Mouse (Mus musculus) hindbrain, embryonic 15.5 days (tissue): Measurements from ENCODE around the gene Msl2. TPM values are rescaled to one million over a fixed set of nuclear protein-coding genes. Genes with fewer than 3 reads are reported as not detected.

Source experiments
- ATAC-seq: fragments of 200-750 bp; cut with Nextera tagmentation; 2 replicates; pipeline ENCODE4 v1.8.0; 2017; ENCODE audit warnings: low read depth, moderate number of reproducible peaks, moderate TSS enrichment; ENCODE audit not compliant: low FRiP score
- H3K27ac ChIP-seq: fragments of 300-500 bp; sonication (generic); replicated peaks from 2 replicates; pipeline ENCODE4 v1.5.1; 2015; ENCODE audit warnings: mild to moderate bottlenecking, inconsistent platforms
- H3K27me3 ChIP-seq: fragments of 300-500 bp; sonication (generic); 2 replicates; pipeline ENCODE4 v1.6.1; 2015; ENCODE audit warnings: control low read depth, inconsistent platforms
- H3K36me3 ChIP-seq: fragments of 300-500 bp; sonication (generic); 2 replicates; pipeline ENCODE4 v1.6.1; 2015; ENCODE audit warnings: control low read depth, inconsistent platforms
- H3K4me1 ChIP-seq: fragments of 300-500 bp; sonication (generic); replicated peaks from 2 replicates; pipeline ENCODE4 v1.6.1; 2015; ENCODE audit warnings: control low read depth, inconsistent platforms
- H3K4me2 ChIP-seq: fragments of 300-500 bp; sonication (generic); 2 replicates; pipeline ENCODE4 v1.6.1; 2015; ENCODE audit warnings: moderate library complexity, mild to moderate bottlenecking, inconsistent platforms
- H3K4me3 ChIP-seq: fragments of 300-500 bp; sonication (generic); 2 replicates; pipeline ENCODE4 v1.5.1; 2015; ENCODE audit warnings: mild to moderate bottlenecking, inconsistent platforms
- H3K9ac ChIP-seq: fragments of 300-500 bp; sonication (generic); 2 replicates; pipeline ENCODE4 v1.6.1; 2015; ENCODE audit warnings: inconsistent platforms
- H3K9me3 ChIP-seq: fragments of 300-500 bp; sonication (generic); 2 replicates; pipeline ENCODE4 v1.6.1; 2016; ENCODE audit warnings: control low read depth, inconsistent platforms
- WGBS: fragments of 180-500 bp; shearing (Covaris S2); methylation state at CpG from one replicate; pipeline ENCODE4 v1.1.7; 2015; 5-methylcytosine and 5-hydroxymethylcytosine counted together
- polyA plus RNA-seq: library from polyadenylated mRNA; unstranded; fragments of >200 nt; fragmentation: Nextera tagmentation; extraction: Ambion mirVana; gene quantifications from 2 replicates; pipeline ENCODE4 v1.2.1, GENCODE M21; 2015

Msl2 gene
- polyA plus RNA-seq, 1 experiment from 2014 or later, result 3.7 TPM

DNA sequence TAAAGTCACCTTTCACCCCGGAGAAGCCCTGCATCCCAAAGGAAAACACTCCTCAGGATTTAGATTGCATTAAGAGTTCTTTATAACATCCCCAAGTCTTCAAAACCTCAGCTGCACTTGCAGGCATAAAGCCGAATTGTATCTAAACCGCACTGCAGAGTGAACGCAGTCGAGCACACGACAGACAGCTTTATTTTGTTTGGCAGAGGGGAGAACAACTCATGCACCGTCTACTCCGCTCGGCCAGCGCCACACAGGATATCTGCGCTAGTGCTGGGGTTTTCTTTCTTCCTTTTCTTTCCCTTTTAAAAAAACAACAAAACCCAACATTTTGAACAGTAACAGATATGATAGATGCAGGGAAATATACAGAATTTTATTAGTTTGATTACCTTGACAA is 31.0 kb downstream of the Msl2 start:
- Histone ChIP-seq H3K4me3 (no peak overlapping the region), H3K9me3 (no peaks in the 10 kb centered on the region), H3K36me3 (peaks cover 22% of the 10 kb centered on the region), H3K4me2 (no peak overlapping the region), H3K27me3 (no peaks in the 10 kb centered on the region), H3K9ac (no peak overlapping the region), H3K4me1 (0 out of 2 replicates have a peak, but pooled peaks cover 1% of the 10 kb centered on the region), H3K27ac (no peak overlapping the region)
- 85% methylated on average over 11 of the region's 11 CpGs for WGBS
- no peak for ATAC-seq

DNA sequence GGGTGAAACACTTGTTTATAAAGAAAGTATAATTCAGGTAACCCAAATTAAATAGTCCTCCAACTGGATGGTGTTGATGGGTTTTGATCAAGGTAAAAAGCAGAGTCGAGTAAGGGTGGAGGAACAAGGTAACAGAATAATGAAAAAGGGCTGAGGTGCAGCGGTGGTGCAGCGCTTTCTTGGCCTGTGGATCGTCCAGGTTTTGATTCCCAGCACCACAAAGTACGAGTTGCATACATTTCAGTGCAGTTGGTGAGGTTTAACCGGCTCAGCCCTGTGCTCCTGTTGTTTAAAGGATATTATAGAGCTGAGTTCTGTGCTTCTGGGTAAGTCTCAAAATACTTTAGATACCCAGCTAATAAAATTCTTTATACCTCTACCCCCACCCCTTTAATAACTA is 31.8 kb downstream of the Msl2 start:
- Histone ChIP-seq H3K9me3 (no peaks in the 10 kb centered on the region), H3K36me3 (peaks cover 18% of the 10 kb centered on the region), H3K4me2 (no peak overlapping the region), H3K9ac (no peak overlapping the region), H3K4me3 (no peak overlapping the region), H3K4me1 (0 out of 2 replicates have a peak, but pooled peaks cover 5% of the 10 kb centered on the region), H3K27ac (no peak overlapping the region), H3K27me3 (no peaks in the 10 kb centered on the region)
- WGBS, result 93% methylated on average over 6 of the region's 6 CpGs
- ATAC-seq, result no peak

DNA sequence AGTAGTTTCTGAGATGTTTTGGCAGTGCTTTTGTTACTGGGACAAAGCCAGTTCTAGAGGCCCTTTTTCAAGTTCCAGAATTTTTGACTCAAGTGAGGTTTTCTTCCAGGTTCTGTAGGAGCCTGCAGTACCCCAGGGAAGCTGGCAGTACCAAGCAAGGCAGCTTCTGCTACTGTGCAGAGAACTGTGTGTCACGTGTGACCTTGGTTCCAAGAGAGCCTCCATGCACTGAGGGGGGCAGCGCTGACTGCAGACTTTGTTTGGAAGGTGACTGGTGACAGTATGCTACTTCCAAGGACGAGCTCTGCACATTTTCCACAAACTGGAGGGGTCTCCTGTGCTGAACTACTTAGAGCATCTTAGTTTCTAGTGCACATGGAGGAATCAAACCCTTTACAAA is 33.5 kb downstream of the Msl2 start:
- Histone ChIP-seq H3K9ac (no peak overlapping the region), H3K4me1 (0 out of 2 replicates have a peak, but pooled peaks cover 5% of the 10 kb centered on the region), H3K4me3 (no peak overlapping the region), H3K27ac (no peak overlapping the region), H3K9me3 (no peaks in the 10 kb centered on the region), H3K27me3 (no peaks in the 10 kb centered on the region), H3K4me2 (no peak overlapping the region), H3K36me3 (peaks cover 6% of the 10 kb centered on the region)
- 80% methylated on average over 3 of the region's 3 CpGs for WGBS
- ATAC-seq, result no peak

DNA sequence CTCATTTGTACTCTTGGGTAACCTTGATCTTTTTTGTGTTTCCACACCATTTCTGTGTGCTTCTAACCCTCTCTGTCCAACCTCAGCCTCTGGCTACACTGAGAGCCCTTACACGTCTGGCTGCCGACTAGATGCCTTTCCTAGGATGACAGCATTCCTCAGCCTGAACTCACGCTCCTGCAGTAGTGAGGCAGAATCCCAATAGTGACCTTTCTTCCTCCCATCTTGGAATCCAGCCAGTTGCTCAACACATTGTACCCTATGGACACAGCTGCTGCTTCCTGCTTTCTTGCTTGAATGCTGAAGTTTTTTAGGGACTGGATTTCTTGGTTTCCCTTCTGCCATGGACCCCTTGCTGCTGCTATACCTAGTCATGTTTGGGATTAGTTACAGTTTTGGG is 36.1 kb downstream of the Msl2 start:
- H3K4me2 ChIP-seq, result no peak overlapping the region
- no peak overlapping the region for H3K9ac ChIP-seq
- H3K36me3 ChIP-seq, result peaks cover 6% of the 10 kb centered on the region
- no peaks in the 10 kb centered on the region for H3K9me3 ChIP-seq
- H3K4me1 ChIP-seq, result 0 out of 2 replicates have a peak, but pooled peaks cover 5% of the 10 kb centered on the region
- no peaks in the 10 kb centered on the region for H3K27me3 ChIP-seq
- H3K27ac ChIP-seq, result 0 out of 2 replicates have a peak overlapping the region, but pooled peaks have one; percentile 22
- H3K4me3 ChIP-seq, result no peak overlapping the region
- ATAC-seq, result no peak
- 31% methylated on average over 3 of the region's 3 CpGs for WGBS

DNA sequence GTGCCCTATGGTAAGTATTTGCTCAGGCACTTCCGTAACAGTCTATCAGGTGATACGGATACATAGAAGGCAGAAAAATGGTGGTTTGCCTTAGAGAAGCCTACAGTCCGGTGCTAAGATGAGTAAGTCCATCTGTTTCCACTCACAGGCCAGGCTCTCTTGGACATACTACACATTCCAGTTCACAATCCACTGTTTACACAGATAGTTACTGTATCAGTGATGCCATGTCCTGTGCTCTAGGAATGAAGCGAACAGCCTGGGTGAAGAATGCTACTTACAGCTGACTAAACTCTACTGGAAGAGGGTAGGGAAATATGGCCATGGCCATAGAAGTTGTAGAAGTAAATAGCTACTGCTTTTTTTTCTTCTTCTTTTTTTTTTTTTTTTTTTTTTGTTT is 39.4 kb downstream of the Msl2 start:
- Histone ChIP-seq H3K27me3 (no peaks in the 10 kb centered on the region), H3K4me2 (no peak overlapping the region), H3K9me3 (no peaks in the 10 kb centered on the region), H3K4me3 (no peak overlapping the region), H3K9ac (no peak overlapping the region), H3K36me3 (0 out of 2 replicates have a peak, but pooled peaks cover 5% of the 10 kb centered on the region), H3K27ac (no peak overlapping the region), H3K4me1 (0 out of 2 replicates have a peak, but pooled peaks cover 5% of the 10 kb centered on the region)
- no peak for ATAC-seq
- WGBS, result 96% methylated on average over 4 of the region's 4 CpGs

DNA sequence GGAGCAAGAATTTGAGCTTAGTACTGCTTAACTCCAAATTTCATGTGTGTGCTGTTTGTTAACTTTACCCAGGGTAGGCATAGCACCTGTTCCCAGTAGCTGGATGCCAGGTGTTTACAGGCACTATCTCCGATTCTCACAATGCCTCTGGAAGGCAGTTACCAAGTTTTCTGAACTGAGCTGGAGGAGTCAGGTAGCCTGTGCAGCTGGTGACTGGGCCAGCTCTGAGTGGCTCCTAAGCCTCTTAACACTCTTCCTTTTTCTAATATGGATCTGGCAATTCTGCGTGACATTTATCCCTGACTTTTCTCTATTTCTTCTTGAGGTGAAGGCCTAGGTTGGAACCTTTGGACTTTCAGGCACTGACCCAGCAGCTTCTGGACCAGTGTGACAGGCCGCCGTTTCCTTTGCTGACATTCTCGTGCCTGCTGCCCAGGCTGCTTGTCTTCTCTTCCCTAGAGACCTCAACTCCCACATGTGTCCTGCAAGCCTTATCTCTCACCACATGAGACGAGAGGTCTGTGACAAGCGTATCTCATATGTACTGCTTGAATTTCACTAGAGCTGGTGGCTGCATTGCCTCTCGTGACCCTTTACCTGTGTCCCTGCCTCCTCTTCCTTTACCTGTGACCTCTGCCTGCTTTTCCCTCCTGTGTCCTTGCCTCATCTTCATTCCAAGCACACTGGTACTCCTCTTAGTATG is 40.4 kb downstream of the Msl2 start:
- no peaks in the 10 kb centered on the region for H3K27me3 ChIP-seq
- 88% methylated on average over 8 of the region's 8 CpGs for whole genome bisulfite sequencing
- H3K4me2 ChIP-seq, result no peak overlapping the region
- no peak for ATAC-seq
- no peak overlapping the region for H3K4me3 ChIP-seq
- H3K4me1 ChIP-seq, result 0 out of 2 replicates have a peak, but pooled peaks cover 5% of the 10 kb centered on the region
- H3K36me3 ChIP-seq, result 0 out of 2 replicates have a peak, but pooled peaks cover 5% of the 10 kb centered on the region
- H3K27ac ChIP-seq, result no peak overlapping the region
- no peaks in the 10 kb centered on the region for H3K9me3 ChIP-seq
- no peak overlapping the region for H3K9ac ChIP-seq

DNA sequence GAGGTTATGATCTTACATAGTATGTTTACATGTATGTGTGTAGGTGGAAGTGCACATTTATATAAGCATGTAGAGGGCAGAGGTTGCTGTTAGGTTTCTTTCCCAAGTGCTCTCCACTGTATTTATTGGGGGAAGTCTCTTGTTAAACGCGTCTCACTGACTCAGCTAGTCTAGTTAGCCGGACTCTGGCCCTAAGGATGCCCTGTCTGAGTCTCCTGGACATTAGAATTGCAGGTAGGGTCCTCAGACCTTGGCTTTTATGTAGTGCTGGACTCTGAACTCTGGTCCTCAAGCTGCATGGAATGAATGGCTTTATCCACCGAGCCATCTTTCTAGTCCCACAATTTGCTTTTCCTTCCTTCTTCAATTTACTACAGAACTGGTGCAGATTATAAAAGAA is 69.7 kb downstream of the Msl2 start:
- 93% methylated on average over 4 of the region's 4 CpGs for WGBS
- H3K9ac ChIP-seq, result no peak overlapping the region
- H3K36me3 ChIP-seq, result peaks cover 22% of the 10 kb centered on the region
- ATAC-seq, result no peak
- no peak overlapping the region for H3K4me2 ChIP-seq
- no peak overlapping the region for H3K4me3 ChIP-seq
- H3K27me3 ChIP-seq, result no peaks in the 10 kb centered on the region
- H3K9me3 ChIP-seq, result no peaks in the 10 kb centered on the region
- no peaks in the 10 kb centered on the region for H3K4me1 ChIP-seq
- no peak overlapping the region for H3K27ac ChIP-seq

DNA sequence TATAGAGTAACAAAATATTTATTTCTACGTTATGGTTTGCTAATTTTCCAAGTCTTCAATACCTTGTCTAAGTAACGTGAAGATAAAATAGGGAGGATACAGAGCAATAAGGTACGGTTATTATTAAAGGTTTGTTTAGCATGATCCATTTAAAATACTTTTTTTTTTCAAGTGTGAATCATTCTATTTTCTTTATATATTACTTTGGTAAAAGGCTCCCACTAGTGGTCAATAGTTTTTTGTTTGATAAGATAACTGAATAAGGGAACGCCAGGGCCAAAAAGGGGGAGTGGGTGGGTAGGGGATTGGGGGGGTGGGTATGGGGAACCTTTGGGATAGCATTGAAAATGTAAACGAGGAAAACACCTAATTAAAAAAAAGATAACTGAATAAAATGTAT is 79.0 kb downstream of the Msl2 start:
- ATAC-seq, result no peak
- no peaks in the 10 kb centered on the region for H3K4me1 ChIP-seq
- no peak overlapping the region for H3K27ac ChIP-seq
- 80% methylated on average over 5 of the region's 5 CpGs for WGBS
- H3K9ac ChIP-seq, result no peak overlapping the region
- no peaks in the 10 kb centered on the region for H3K9me3 ChIP-seq
- no peak overlapping the region for H3K4me2 ChIP-seq
- H3K36me3 ChIP-seq, result peaks cover 15% of the 10 kb centered on the region; the same call in 1 of the 2 replicates
- no peak overlapping the region for H3K4me3 ChIP-seq
- H3K27me3 ChIP-seq, result no peaks in the 10 kb centered on the region

Other genes with a start within 250 kb of the Msl2 start
- gene Pccb, start 39.2 kb upstream of the Msl2 start, polyA plus RNA-seq, result 24.3 and 25.5 TPM in 2 replicates
- 22.6 and 23.3 TPM in 2 replicates for gene Ppp2r3a, start 177.7 kb downstream of the Msl2 start, polyA plus RNA-seq